Mouse (Mus musculus) lung, embryonic 15.5 days (tissue): ENCODE results near the gene Btd. TPM values are rescaled to one million over a fixed set of nuclear protein-coding genes. Genes with fewer than 3 reads are reported as not detected.

Source experiments
- ATAC-seq: fragments of 200-750 bp; cut with Nextera tagmentation; 2 replicates; pipeline ENCODE4 v1.8.0; 2017; ENCODE audit warnings: moderate number of reproducible peaks, borderline replicate concordance; ENCODE audit not compliant: low FRiP score, low TSS enrichment; ENCODE audit errors: extremely low read depth
- H3K27ac ChIP-seq: fragments of 300-500 bp; sonication (generic); 2 replicates; pipeline ENCODE4 v1.5.1; 2015; ENCODE audit warnings: moderate library complexity, mild to moderate bottlenecking, inconsistent platforms
- H3K27me3 ChIP-seq: fragments of 300-500 bp; sonication (generic); 2 replicates; pipeline ENCODE4 v1.6.1; 2015; ENCODE audit warnings: inconsistent platforms
- H3K36me3 ChIP-seq: fragments of 300-500 bp; sonication (generic); 2 replicates; pipeline ENCODE4 v1.6.1; 2015; ENCODE audit warnings: inconsistent platforms
- H3K4me1 ChIP-seq: fragments of 300-500 bp; sonication (generic); 2 replicates; pipeline ENCODE4 v1.6.1; 2015; ENCODE audit warnings: inconsistent platforms
- H3K4me2 ChIP-seq: fragments of 300-500 bp; sonication (generic); 2 replicates; pipeline ENCODE4 v1.6.1; 2015; ENCODE audit warnings: inconsistent platforms, mild to moderate bottlenecking, moderate library complexity
- H3K4me3 ChIP-seq: fragments of 300-500 bp; sonication (generic); 2 replicates; pipeline ENCODE4 v1.5.1; 2015; ENCODE audit warnings: mild to moderate bottlenecking, inconsistent platforms
- H3K9ac ChIP-seq: fragments of 300-500 bp; sonication (generic); 2 replicates; pipeline ENCODE4 v1.6.1; 2015; ENCODE audit warnings: inconsistent platforms
- H3K9me3 ChIP-seq: fragments of 300-500 bp; sonication (generic); 2 replicates; pipeline ENCODE4 v1.6.1; 2016; ENCODE audit warnings: inconsistent platforms
- WGBS: fragments of 180-500 bp; shearing (Covaris S2); methylation state at CpG from one replicate; pipeline ENCODE4 v1.1.7; 2015; 5-methylcytosine and 5-hydroxymethylcytosine counted together
- polyA plus RNA-seq: library from polyadenylated mRNA; unstranded; fragments of >200 nt; fragmentation: Nextera tagmentation; extraction: Ambion mirVana; gene quantifications from 2 replicates; pipeline ENCODE4 v1.2.1, GENCODE M21; 2015

Btd gene
- polyA plus RNA-seq, 1 experiment from 2014 or later, result 26.0 TPM

- peak overlapping the region; percentile 21; the same call in 1 of the 2 replicates for H3K4me2 ChIP-seq
- no peak overlapping the region for H3K9ac ChIP-seq
- peaks cover 10% of the 10 kb centered on the region for H3K36me3 ChIP-seq
- peaks cover 27% of the 10 kb centered on the region for H3K4me1 ChIP-seq
- peak overlapping the region; percentile 78 for H3K27ac ChIP-seq
- no peaks in the 10 kb centered on the region for H3K27me3 ChIP-seq
- WGBS, result 55% methylated on average over 13 of the region's 13 CpGs
- no peaks in the 10 kb centered on the region for H3K9me3 ChIP-seq
- no peak overlapping the region for H3K4me3 ChIP-seq
- ATAC-seq, result no peak
Observed at GRCm38 (mm10) chr14:31669161-31669611, 28.4 kb downstream of the Btd start.

GRCm38 (mm10) chr14:31669642-31670490 is 29.0 kb downstream of the Btd start:
- ATAC-seq, result peak; percentile 44; the same call in 1 of the 2 replicates
- Histone ChIP-seq H3K4me2 (peak overlapping the region; percentile 21; the same call in 1 of the 2 replicates), H3K4me3 (no peak overlapping the region), H3K4me1 (peaks cover 20% of the 10 kb centered on the region), H3K27me3 (no peaks in the 10 kb centered on the region), H3K9me3 (no peaks in the 10 kb centered on the region), H3K36me3 (peaks cover 10% of the 10 kb centered on the region), H3K9ac (no peak overlapping the region), H3K27ac (peak overlapping the region; percentile 78)
- WGBS, result 71% methylated on average over 15 of the region's 15 CpGs

GRCm38 (mm10) chr14:31671635-31672320 is 30.9 kb downstream of the Btd start:
- Histone ChIP-seq H3K9me3 (no peaks in the 10 kb centered on the region), H3K4me3 (no peak overlapping the region), H3K4me1 (peaks cover 11% of the 10 kb centered on the region), H3K4me2 (no peak overlapping the region), H3K27ac (no peak overlapping the region), H3K36me3 (peaks cover 9% of the 10 kb centered on the region), H3K27me3 (no peaks in the 10 kb centered on the region), H3K9ac (no peak overlapping the region)
- 61% methylated on average over 10 of the region's 10 CpGs for WGBS
- no peak for ATAC-seq

GRCm38 (mm10) chr14:31680656-31681055 is 39.8 kb downstream of the Btd start:
- 0 out of 2 replicates have a peak overlapping the region, but pooled peaks have one; percentile 74 for H3K27ac ChIP-seq
- H3K4me3 ChIP-seq, result no peak overlapping the region
- no peaks in the 10 kb centered on the region for H3K36me3 ChIP-seq
- no peak overlapping the region for H3K9ac ChIP-seq
- H3K27me3 ChIP-seq, result no peaks in the 10 kb centered on the region
- 96% methylated on average over 3 of the region's 3 CpGs for WGBS
- peaks cover 17% of the 10 kb centered on the region for H3K4me1 ChIP-seq
- no peak overlapping the region for H3K4me2 ChIP-seq
- no peak for ATAC-seq
- no peaks in the 10 kb centered on the region for H3K9me3 ChIP-seq

GRCm38 (mm10) chr14:31681291-31681690 is 40.5 kb downstream of the Btd start:
- ATAC-seq, result peak; percentile 60; the same call in 1 of the 2 replicates
- Histone ChIP-seq H3K27ac (peak overlapping the region; percentile 74), H3K4me1 (peaks cover 17% of the 10 kb centered on the region), H3K36me3 (no peaks in the 10 kb centered on the region), H3K9me3 (no peaks in the 10 kb centered on the region), H3K4me2 (no peak overlapping the region), H3K9ac (no peak overlapping the region), H3K4me3 (no peak overlapping the region), H3K27me3 (no peaks in the 10 kb centered on the region)
- 64% methylated on average over 9 of the region's 9 CpGs for WGBS

GRCm38 (mm10) chr14:31681931-31682555 is 41.2 kb downstream of the Btd start:
- Histone ChIP-seq H3K4me1 (peaks cover 17% of the 10 kb centered on the region), H3K36me3 (no peaks in the 10 kb centered on the region), H3K4me2 (no peak overlapping the region), H3K9me3 (no peaks in the 10 kb centered on the region), H3K27ac (peak overlapping the region; percentile 74), H3K9ac (no peak overlapping the region), H3K4me3 (no peak overlapping the region), H3K27me3 (no peaks in the 10 kb centered on the region)
- ATAC-seq, result peak; percentile 76
- 24% methylated on average over 5 of the region's 5 CpGs for WGBS

- H3K4me3 ChIP-seq, result no peak overlapping the region
- H3K27ac ChIP-seq, result no peak overlapping the region
- no peaks in the 10 kb centered on the region for H3K27me3 ChIP-seq
- peaks cover 17% of the 10 kb centered on the region for H3K4me1 ChIP-seq
- no peak for ATAC-seq
- no peaks in the 10 kb centered on the region for H3K36me3 ChIP-seq
- no peak overlapping the region for H3K9ac ChIP-seq
- 86% methylated on average over 2 of the region's 2 CpGs for WGBS
- H3K4me2 ChIP-seq, result no peak overlapping the region
- no peaks in the 10 kb centered on the region for H3K9me3 ChIP-seq
Observed at GRCm38 (mm10) chr14:31683610-31684009, 42.8 kb downstream of the Btd start.

- no peaks in the 10 kb centered on the region for H3K36me3 ChIP-seq
- no peak overlapping the region for H3K27ac ChIP-seq
- H3K27me3 ChIP-seq, result no peaks in the 10 kb centered on the region
- no peak for ATAC-seq
- 51% methylated on average over 7 of the region's 7 CpGs for WGBS
- peaks cover 17% of the 10 kb centered on the region for H3K4me1 ChIP-seq
- H3K4me3 ChIP-seq, result no peak overlapping the region
- no peak overlapping the region for H3K4me2 ChIP-seq
- H3K9me3 ChIP-seq, result no peaks in the 10 kb centered on the region
- H3K9ac ChIP-seq, result no peak overlapping the region
Observed at GRCm38 (mm10) chr14:31684343-31685040, 43.7 kb downstream of the Btd start.

GRCm38 (mm10) chr14:31685680-31686079 is 44.9 kb downstream of the Btd start:
- no peak for ATAC-seq
- no peak overlapping the region for H3K4me2 ChIP-seq
- H3K9ac ChIP-seq, result no peak overlapping the region
- 0 out of 2 replicates have a peak overlapping the region, but pooled peaks have one; percentile 15 for H3K27ac ChIP-seq
- no peaks in the 10 kb centered on the region for H3K9me3 ChIP-seq
- H3K4me3 ChIP-seq, result no peak overlapping the region
- peaks cover 17% of the 10 kb centered on the region for H3K4me1 ChIP-seq
- no peaks in the 10 kb centered on the region for H3K27me3 ChIP-seq
- H3K36me3 ChIP-seq, result no peaks in the 10 kb centered on the region
- 88% methylated on average over 10 of the region's 10 CpGs for WGBS

- WGBS, result 95% methylated on average over 1 of the region's 1 CpGs
- no peaks in the 10 kb centered on the region for H3K27me3 ChIP-seq
- no peak for ATAC-seq
Observed at GRCm38 (mm10) chr14:31686231-31686630, 45.4 kb downstream of the Btd start.

GRCm38 (mm10) chr14:31692536-31692935 is 51.7 kb downstream of the Btd start:
- no peak overlapping the region for H3K27ac ChIP-seq
- no peaks in the 10 kb centered on the region for H3K4me1 ChIP-seq
- no peak overlapping the region for H3K9ac ChIP-seq
- no peak overlapping the region for H3K4me2 ChIP-seq
- H3K36me3 ChIP-seq, result no peaks in the 10 kb centered on the region
- 86% methylated on average over 6 of the region's 6 CpGs for WGBS
- no peaks in the 10 kb centered on the region for H3K9me3 ChIP-seq
- H3K4me3 ChIP-seq, result no peak overlapping the region
- H3K27me3 ChIP-seq, result no peaks in the 10 kb centered on the region
- no peak for ATAC-seq

More at GRCm38 (mm10) chr14:31686231-31686630, 45.4 kb downstream of the Btd start:
- H3K36me3 ChIP-seq, result no peaks in the 10 kb centered on the region
- no peaks in the 10 kb centered on the region for H3K9me3 ChIP-seq
- no peak overlapping the region for H3K4me2 ChIP-seq
- no peak overlapping the region for H3K4me3 ChIP-seq
- peaks cover 13% of the 10 kb centered on the region for H3K4me1 ChIP-seq
- no peak overlapping the region for H3K27ac ChIP-seq
- H3K9ac ChIP-seq, result no peak overlapping the region
